Mouse (Mus musculus): ENCODE results near the gene Dqx1.

The Dqx1 gene

GRCm38 (mm10) chr6:83027293-83027692 is 30.4 kb upstream of the Dqx1 start:
- no peak for TF ChIP-seq GATA4 (IDR thresholded peaks at IDR 0.05; ENCODE audit: insufficient replicate concordance, low read length)

GRCm38 (mm10) chr6:83027706-83028105 is 29.9 kb upstream of the Dqx1 start:
- no peak for TF ChIP-seq GATA4 (IDR thresholded peaks at IDR 0.05; ENCODE audit: insufficient replicate concordance, low read length)

- no peak for TF ChIP-seq GATA4 (IDR thresholded peaks at IDR 0.05; ENCODE audit: insufficient replicate concordance, low read length)
Observed at GRCm38 (mm10) chr6:83029777-83030176, 27.9 kb upstream of the Dqx1 start.

GRCm38 (mm10) chr6:83031111-83031510 is 26.5 kb upstream of the Dqx1 start:
- TF ChIP-seq GATA4 (IDR thresholded peaks at IDR 0.05; ENCODE audit: insufficient replicate concordance, low read length) = no peak

- no peak for TF ChIP-seq GATA4 (IDR thresholded peaks at IDR 0.05; ENCODE audit: insufficient replicate concordance, low read length)
Observed at GRCm38 (mm10) chr6:83031921-83032590, 25.6 kb upstream of the Dqx1 start.

GRCm38 (mm10) chr6:83032769-83033191 is 24.9 kb upstream of the Dqx1 start:
- TF ChIP-seq GATA4 (IDR thresholded peaks at IDR 0.05; ENCODE audit: insufficient replicate concordance, low read length) = no peak

- no peak for TF ChIP-seq GATA4 (IDR thresholded peaks at IDR 0.05; ENCODE audit: insufficient replicate concordance, low read length)
Observed at GRCm38 (mm10) chr6:83033249-83034185, 24.1 kb upstream of the Dqx1 start, which contains the start of the genes Dok1 and Loxl3. Gene Dok1, minus strand, starts transcription at chr6:83033471. Gene Loxl3, plus strand, starts transcription at chr6:83034173.

- no peak for TF ChIP-seq GATA4 (IDR thresholded peaks at IDR 0.05; ENCODE audit: insufficient replicate concordance, low read length)
Observed at GRCm38 (mm10) chr6:83034463-83035055, 23.1 kb upstream of the Dqx1 start.

- TF ChIP-seq GATA4 (IDR thresholded peaks at IDR 0.05; ENCODE audit: insufficient replicate concordance, low read length) = no peak
Observed at GRCm38 (mm10) chr6:83037188-83037587, 20.5 kb upstream of the Dqx1 start.

- no peak for TF ChIP-seq GATA4 (IDR thresholded peaks at IDR 0.05; ENCODE audit: insufficient replicate concordance, low read length)
Observed at GRCm38 (mm10) chr6:83038496-83039012, 19.1 kb upstream of the Dqx1 start.

- TF ChIP-seq GATA4 (IDR thresholded peaks at IDR 0.05; ENCODE audit: insufficient replicate concordance, low read length) = no peak
Observed at GRCm38 (mm10) chr6:83040601-83041000, 17.0 kb upstream of the Dqx1 start.

- TF ChIP-seq GATA4 (IDR thresholded peaks at IDR 0.05; ENCODE audit: insufficient replicate concordance, low read length) = no peak
Observed at GRCm38 (mm10) chr6:83043561-83043960, 14.1 kb upstream of the Dqx1 start.

- TF ChIP-seq GATA4 (IDR thresholded peaks at IDR 0.05; ENCODE audit: insufficient replicate concordance, low read length) = no peak
Observed at GRCm38 (mm10) chr6:83043993-83044392, 13.7 kb upstream of the Dqx1 start.

GRCm38 (mm10) chr6:83044742-83045141 is 12.9 kb upstream of the Dqx1 start:
- TF ChIP-seq GATA4 (IDR thresholded peaks at IDR 0.05; ENCODE audit: insufficient replicate concordance, low read length) = no peak

- TF ChIP-seq GATA4 (IDR thresholded peaks at IDR 0.05; ENCODE audit: insufficient replicate concordance, low read length) = no peak
Observed at GRCm38 (mm10) chr6:83049367-83049766, 8.3 kb upstream of the Dqx1 start.

Data from liver, adult (tissue).